Mouse (Mus musculus) adrenal gland, postnatal 4 days (tissue): ENCODE measurements at regions not wholly inside any gene's neighbourhood (a gene's known extent, or its start where the extent isn't known, plus 50 kb on each side); places are given as distances from the start of the nearest gene placed in this dataset.

Experiments
- DNase-seq, 2 experiments: peaks; one replicate each; pipeline ENCODE4 v3.0.0; 2021 to 2022; ENCODE audit warnings: low spot score in 2 of 2, mixed read lengths in 2 of 2

DNA sequence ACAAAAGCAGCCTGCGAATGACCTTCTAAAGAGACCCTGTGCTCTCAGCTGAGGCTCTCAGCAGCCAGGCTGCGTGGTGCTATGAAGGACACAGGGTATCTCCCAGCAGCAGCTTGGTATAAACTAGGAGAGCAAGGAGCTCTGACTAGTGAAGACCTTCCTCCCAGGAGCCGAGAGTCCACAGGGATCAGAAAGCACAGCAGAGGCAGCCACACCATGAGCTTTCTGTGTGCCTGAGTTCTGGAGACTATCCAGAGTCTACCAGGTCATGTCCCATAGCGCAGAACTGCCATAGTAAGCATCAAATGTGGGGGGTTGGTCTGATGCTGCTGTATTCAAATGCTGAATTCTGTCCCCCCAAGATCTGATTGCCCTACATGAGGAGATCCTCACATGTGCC, 124.2 kb upstream of the Dynlrb2 start:
- DNase-seq: no peak

DNA sequence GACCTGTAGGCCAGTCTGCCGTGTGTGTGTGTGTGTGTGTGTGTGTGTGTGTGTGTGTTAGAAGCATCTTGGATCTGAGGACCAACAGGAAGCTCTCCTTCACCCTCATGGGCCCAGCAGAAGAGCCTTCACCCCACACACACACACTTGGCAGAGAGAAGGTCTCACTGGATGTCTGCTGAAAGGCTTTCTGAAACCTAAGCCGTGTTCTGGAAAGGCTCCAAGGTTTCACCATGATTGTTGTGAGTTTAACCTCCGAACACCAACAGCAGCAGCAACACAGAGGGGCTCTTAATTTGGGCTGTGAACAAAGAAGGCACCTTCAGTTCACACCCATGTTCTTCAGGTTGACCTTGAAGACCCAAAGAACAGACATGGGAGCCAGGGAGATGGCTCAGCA, 124.9 kb upstream of the Dynlrb2 start:
- no peak for DNase-seq

DNA sequence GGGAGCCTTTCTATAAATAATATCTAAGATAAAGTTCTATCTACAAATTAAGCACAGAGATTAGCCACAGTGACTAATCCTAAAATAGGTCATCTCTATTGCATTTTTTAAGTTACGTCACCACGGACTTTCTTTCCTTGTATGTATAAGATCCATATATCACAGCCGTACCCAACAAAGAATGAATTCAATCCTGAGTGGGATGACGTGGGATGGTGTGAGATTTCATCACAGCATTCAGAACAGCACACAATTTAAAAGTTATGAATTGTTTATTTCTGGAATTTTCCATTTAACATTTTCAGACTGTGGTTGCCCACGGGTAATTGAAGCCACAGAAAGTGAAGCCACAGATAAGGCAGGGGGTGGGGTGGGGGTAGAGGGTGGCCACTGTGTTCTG, 129.0 kb upstream of the Dynlrb2 start:
- DNase-seq: no peak

DNA sequence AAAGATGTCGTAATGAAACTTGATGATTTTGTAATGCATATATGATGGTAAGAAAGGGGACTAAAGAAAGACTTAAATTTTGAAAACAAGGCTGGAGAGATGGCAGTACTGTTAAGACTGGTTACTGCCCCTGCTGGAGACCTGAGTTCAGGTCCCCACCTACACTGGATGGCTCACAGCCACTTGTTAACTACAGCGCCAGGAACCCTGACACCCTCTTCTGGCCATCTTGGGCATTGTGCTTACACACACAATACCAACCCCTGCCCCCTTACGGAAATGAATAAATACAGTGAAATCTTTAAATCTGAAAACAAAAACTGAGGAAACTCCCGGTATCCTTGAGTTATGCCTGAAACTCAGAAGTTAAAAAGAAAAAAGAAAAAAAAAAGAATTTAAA, 131.7 kb upstream of the Dynlrb2 start:
- no peak for DNase-seq

DNA sequence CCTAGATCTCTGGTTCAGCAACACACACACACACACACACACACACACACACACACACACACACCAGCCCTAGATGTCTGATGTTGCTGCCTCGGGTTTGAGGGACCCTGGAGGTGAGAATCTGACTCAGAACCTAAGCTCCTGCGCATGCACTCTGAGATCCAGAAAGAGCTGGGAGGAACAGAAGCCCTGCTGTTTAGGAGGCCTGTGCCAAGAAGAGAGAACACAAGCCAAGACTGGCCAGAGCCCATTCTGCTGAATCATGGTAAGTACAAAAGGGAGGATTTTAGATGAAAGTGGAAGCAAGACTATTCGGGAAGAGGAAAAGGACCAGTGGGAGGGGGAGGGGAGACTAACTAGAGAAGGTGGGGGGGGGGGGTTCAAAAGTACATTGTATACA, 132.2 kb upstream of the Dynlrb2 start:
- DNase-seq: no peak

DNA sequence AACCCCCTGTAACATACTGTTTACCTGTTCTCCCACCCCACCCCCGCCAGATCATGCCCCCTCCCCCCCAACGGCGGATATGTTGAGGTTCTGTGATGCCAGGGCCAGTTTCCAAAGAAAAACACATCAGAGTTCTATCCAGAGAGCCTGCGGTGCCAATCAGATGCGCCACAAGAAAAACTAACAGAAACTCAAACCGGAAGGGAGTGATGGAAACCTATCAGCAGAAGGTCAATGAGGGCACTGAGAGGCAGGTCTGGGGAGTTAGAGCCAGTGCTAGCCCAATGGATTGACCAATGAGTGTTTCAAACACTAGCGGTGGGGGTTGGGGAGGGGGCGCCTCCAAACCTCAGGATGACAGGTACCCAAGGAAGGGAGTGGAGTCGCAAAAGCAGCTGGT, 132.7 kb upstream of the Dynlrb2 start:
- no peak for DNase-seq

DNA sequence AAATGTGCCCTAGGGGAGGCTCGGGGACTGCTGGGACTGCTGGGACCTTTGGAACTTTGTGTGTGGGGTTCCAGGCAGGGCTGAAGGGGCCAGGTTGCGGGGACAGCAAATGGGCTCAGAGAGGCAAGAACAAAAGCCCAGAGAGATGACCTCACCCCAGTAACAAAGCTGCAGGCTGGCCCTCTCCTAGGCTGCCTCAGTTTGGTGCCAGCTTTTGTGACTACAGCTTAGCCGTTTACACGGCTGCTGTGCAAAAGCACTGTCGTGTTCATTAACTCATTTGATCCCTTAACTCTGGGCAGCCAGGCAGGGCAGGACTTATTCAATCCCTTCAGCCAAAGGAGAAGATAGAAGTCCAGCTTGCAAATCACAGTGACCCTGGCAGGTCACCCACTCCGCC, 137.3 kb upstream of the Dynlrb2 start:
- no peak for DNase-seq

DNA sequence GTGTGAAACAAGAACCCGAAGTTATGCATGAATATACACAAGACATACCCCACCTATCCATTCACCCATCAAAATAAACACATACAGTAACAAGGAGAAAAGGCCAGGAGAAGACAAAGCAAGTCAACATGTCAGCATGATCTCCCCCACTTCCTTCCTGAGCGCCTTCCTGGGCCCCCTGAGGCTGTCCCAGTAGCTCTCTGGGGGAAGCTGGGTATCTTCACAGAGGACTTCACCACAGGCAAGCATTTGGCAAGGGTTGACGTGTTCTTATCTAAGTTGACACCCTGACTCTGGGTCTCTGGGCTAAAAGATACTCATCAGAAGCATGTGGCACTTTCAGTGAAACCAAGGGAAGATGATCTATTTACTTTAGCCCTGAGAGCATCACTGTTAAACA, 138.1 kb upstream of the Dynlrb2 start:
- no peak for DNase-seq

DNA sequence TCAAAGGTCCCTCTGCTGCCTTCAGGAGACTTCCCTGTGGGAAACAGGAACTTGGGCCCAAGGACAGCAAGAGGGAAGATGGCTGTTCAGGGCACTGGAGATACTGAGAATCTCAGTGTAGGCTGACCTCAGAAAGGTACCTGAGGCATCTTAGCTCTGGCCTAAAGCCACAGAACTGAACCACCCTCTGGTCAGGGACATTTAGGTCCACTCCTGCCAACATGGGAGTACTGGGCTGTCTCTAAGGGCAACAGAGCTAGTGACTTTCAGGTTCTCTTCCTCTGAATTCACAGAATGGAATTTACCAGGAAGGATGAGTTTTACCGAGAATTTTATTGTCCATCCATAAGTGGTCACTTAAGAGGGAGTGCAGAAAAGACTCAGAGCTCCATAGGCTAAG, 140.0 kb upstream of the Dynlrb2 start:
- no peak for DNase-seq

DNA sequence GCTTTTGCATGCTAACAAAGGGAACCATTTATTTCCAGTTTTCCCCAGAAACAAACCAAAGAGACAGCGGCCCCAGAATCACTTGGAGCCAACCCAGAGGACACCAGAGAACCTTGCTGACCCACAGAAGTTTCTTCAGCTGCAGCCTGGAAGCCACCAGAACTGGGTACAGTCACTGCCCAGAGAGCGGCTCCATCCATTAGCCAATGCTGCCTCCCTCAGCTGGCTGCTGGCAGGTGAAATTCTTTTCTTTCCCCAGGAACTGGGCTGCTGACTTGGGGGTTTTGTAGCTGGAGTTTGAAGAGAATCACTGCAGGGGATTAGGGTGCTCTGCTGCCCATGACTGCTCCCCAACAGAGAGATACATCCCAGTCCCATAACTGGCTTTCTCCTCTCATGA, 140.6 kb upstream of the Dynlrb2 start:
- DNase-seq: no peak

DNA sequence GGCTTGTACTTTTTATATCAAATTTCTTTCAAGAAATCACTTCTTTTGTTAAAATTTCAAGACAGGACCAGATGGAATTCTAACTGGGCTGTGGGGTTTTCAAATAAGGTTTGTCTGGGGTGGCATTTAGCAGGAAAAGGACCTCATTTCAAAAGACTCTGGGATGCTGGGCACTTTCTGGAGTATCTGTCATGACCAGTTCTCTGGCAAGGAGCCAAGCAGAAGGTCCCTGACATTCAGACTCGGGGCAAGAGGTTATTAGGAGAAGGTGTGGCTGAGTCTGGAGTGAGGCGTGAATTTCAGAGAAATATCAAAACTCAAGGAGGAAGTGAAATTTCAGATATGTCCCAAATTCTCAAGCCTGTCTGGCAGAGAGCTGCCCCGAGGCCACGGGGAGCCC, 142.4 kb upstream of the Dynlrb2 start:
- no peak for DNase-seq

DNA sequence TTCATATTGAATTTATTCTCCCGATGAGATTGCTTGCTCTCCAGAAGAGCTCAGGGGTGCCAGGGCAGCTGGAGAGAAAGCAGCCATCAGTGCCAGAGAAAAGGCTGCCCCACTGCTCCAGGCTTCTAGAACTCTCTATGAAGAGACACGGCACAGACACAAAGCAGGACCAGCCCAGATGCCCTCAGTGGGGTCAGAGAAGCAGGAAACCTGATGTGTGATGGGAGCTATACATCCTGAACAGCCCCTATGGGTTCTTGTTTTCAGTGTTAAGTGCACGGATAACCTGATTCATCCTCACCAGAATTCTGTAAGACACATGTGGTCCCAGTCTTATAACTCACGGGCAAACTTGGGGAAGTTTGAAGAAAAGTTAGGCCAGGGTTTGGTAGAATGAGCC, 145.0 kb upstream of the Dynlrb2 start:
- DNase-seq: no peak

DNA sequence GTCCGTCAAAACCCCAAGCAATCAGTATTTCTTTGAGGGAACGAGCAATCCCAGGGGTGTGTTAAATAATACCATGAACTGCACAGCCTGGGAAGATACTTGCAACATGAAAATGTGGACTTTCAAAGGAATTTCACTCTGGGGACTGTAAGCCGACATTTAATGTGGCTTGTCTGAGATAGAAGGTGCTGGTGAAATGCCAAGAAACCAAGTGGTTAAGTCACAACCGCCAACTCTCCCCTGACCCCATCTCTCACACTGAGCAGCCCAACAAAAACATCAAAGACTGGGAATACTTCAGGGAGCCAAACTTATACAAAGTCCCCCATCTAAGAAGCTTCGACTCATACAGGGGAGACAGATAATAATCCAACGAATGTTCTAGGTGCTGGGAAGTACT, 150.0 kb upstream of the Dynlrb2 start:
- DNase-seq: no peak

DNA sequence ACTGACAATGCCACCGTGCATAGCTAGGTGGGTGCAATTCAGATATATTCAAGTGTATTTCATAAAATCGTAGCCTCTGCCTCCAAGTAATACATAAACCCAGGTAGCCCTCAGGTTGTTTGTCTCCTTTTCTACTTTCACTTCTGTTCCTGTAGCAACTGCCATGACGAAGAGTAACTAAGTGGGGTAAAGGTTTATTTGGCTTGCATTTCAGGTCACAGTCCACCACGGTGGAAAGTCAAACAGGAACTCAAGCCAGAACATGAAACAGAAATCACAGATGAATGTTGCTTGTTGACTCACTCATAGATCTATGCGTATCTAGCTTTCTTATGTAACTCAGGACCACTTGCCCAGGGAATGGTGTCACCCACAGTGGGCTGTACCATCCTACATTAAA, 150.9 kb upstream of the Dynlrb2 start:
- DNase-seq: no peak

DNA sequence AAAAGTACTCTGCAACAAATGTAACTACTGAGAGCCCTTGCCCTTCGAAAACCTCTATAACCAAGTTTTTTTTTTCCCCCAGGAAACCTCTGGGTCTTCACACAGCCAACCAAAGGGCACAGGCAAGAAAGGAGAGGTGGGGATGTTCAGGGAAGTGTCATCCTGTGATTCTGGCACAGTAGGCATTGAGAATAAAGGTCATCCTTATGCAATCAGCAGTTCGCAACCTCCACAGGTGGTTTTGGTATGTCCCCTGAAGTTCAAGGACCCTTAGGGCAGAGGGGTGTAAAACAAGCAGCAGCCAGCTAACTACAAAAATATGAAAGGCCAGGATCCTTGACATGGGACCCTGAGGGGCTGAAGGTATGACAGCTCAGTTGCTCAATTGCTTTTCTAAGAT, 152.1 kb upstream of the Dynlrb2 start:
- no peak for DNase-seq

DNA sequence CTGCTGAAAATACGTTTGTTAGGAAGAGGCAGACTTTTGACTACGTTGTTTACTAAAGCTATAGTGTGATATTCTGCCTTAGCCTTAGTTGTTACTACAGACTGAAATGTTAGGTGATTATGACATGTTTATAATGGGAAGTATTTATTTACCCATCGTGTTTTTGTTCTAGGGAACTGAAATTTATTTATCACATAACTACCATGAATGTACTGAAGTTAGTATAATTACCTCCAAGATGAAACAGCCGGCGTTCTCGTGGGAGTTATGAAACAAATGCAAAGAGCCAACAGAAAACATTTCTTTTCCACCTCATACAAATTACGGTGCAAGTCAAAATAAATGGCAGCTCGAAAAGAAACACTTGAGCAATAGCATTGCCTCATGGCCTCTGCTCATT, 155.8 kb upstream of the Dynlrb2 start:
- no peak for DNase-seq

DNA sequence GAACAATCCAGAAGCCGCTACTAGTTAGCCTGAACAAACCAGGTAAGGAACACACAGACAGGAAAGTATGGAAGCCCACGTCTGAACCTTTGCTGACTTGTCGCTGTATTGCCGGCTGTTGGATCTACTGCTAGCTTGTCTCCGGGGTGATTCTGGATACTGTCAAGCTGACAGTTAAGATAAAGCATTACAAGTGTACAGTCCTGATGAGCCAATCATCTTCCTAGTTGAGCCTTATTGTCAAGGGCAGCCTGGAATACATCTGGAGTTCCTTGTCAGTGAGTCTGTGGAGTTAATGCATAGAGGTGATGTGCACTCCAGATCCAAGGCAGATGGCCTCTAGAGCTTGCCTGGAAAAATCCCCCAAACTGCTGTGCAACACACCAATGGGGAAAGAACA, 157.8 kb upstream of the Dynlrb2 start:
- no peak for DNase-seq

DNA sequence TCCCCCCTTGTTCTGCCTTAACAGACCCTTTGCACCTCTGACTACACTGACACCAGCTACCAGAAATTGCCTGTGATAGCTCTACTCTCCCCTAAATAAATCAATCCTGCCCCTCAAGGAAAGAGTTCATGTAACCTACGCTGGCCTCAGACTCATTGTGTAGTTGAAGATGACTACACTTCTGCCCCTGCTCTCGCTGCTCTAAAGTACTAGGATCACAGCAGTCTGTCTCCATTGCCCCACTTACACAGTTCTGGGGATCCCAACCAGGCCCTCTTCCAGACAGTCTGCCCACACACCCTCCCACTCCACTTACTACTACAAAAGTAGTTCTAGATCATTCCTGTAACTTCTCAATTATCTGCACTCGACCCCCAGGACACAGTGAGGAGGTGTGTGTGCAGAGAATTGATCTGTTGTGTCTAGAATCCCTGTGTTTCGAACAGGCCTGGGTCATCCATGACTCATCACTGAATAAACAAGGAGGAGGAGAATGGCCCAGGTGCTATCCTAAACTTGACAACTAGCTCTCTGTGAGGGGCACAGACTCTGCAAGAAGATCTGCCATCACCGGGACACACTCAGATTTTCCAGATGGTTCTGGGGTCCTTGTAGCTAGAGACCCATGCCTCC, 160.1 kb upstream of the Dynlrb2 start:
- DNase-seq: no peak

DNA sequence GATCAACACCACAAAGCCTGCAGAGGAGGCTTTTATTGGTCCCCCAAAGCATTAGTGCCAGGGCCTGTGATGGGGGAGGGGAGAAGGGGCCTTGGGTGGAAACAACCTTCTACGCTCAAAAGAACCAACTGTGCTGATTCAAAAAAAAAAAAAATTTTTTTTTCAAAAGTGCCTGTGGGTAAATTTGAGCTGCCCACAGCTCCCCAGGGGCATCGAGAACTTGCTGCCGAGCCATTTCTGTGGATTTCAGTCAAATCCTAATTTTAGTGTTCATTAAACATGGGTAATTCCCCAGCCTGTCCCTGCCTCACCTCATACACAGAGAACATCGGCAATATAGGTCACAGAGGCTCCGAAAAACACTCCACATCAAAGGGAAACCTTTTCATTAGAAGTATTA, 161.2 kb upstream of the Dynlrb2 start:
- no peak for DNase-seq

DNA sequence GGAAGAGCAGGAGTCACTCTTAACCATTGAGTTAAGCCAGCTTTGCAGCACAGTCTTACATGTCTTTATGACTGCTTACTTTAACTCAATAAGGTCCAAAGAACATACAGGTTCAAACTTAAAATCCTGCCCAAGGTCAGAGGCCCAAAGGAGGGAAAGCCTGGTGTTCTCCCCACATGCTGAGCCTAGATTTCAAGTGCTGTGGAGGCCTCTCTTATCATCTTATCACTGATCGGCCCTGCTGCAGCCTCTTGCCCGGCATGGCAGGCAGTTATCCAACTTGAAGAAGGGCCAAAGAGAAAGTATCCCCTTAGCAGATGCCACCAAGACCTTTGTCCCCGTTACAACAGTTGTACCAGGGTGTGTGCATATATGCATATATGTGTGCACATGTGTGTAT, 170.0 kb upstream of the Dynlrb2 start:
- no peak for DNase-seq

DNA sequence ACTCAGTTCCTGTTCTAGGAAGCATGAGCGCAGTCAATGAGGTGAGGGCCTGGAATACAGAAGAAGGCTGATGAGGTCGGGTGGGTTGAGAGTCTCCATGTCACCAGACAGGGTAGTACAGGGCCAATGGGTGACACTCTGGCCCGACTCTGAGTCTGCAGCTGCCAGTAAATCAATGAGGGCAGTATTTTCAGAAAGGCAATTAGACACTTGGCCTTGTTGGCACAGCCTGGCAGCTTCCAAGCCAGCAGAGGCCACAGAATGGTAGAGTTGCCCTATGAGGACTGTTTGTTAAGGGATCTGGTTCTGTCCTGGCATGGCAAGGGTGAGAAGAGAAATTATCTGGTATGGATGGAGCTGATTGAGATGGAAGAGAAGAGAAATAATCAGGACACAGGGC, 170.7 kb upstream of the Dynlrb2 start:
- DNase-seq: no peak

DNA sequence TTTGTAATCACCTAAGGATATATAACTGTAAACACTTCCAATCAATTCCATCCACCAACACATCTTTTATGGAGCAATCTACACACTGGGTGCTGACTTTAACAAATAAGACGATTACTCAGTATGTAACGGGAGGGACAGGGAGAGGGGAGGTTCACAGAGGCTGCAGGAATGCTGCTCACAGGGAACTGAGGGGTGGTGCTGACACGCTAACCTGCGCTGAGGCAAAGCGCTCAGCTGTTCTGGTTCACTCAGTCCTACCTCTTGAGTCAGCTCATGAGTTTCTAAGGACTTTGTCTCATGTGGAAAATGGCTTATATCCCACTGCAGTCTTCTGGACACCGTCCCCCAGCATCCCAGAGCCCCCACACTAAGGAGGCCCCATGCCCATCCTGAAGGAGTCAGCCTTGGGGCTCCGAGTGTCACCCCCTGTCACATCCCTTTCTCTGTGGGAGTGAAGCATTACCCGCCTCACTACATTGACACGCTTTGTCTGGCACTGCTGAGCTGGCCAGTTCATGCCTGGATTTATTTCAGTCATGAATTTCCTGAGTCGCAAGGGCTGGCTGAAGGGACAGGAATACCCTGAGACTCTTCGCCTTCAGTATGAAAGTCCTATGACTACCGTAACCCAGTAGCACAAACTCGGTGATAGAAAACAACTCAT, 184.6 kb upstream of the Dynlrb2 start:
- DNase-seq: no peak

DNA sequence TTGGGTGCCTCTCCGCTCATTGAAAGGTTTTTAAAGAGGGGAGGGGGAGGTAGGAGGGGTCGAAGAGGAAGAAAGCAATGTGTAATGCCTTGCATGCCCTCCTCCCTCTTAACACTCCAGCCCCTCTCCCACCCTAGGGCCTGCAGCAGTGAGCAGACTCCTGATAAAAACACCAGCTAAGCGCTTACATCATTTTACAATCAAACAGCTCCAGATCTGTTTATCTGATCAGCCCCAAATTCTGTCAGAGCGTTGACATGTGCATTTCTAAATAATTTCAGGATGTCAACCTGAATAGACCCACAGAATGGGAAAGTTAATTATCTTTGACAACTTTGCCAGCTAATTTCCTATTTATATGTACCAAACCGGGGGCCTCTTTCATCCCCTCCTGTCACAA, 189.4 kb upstream of the Dynlrb2 start:
- no peak for DNase-seq
